Mouse (Mus musculus): ENCODE data around the gene Rap1b.

DNA sequence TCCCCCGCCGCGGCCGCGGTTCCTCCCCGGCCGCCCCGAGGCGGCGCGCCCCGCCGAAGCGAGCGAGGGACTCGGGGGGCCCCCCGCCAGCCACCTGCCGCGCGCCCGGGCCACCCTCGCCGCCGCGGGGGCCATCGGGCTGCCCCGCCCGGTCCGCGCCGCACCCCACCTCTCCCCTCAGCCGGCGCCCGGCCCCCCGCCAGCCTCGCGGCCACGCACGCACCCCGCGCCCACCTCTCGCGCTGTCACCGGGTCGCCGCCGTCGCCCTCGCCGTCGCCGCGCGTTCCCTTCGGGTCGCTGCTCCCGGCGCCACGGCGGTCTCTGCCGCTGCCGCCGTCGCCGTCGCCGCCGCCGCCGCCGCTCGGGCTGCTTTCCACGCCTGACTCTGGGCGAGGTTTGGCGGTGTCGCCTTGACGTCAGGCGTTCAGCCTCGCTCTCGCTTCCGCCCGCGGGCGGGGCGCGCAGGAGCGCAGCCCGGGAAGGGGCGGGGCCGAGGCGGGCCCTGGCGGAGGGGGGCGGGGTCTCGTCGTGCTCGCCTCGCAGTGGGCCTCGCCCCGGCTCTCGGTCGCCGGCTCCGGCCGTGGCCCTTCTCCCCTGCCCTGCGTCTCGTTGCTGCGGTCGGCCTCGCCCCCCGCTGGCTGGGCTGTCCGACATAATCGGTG, at the start of gene Rap1b:
- TF ChIP-seq CTCF (IDR thresholded peaks at IDR 0.05; ENCODE audit: low read depth, low read length) (no peak), POLR2A (IDR thresholded peaks at IDR 0.05; ENCODE audit: insufficient read depth, low read length) (no peak)

Data from ES-Bruce4 (cell line).